Mouse (Mus musculus) C2C12 (cell line): ENCODE measurements around the gene Lair1.

ENCODE experiments used
- CEBPB ChIP-seq: IDR thresholded peaks from one replicate; pipeline ENCODE4 v1.6.1; 2011; ENCODE audit warnings: low read depth, mild to moderate bottlenecking, control low read depth, moderate library complexity
- CTCF ChIP-seq: IDR thresholded peaks from one replicate; pipeline ENCODE4 v1.5.1; 2011; ENCODE audit not compliant: control insufficient read depth, insufficient read depth, insufficient read length
- FOSL1 ChIP-seq: IDR thresholded peaks from one replicate; pipeline ENCODE4 v1.8.0; 2011; ENCODE audit warnings: mild to moderate bottlenecking, low read length; ENCODE audit not compliant: poor library complexity, insufficient read depth, severe bottlenecking
- MAX ChIP-seq: IDR thresholded peaks from one replicate; pipeline ENCODE4 v1.6.1; 2011; ENCODE audit warnings: mild to moderate bottlenecking, control low read depth
- MYOG ChIP-seq: IDR thresholded peaks from one replicate; pipeline ENCODE4 v1.6.1; 2011; ENCODE audit not compliant: control insufficient read depth, insufficient read length; ENCODE audit errors: extremely low read depth
- USF1 ChIP-seq: IDR thresholded peaks from one replicate; pipeline ENCODE4 v1.6.1; 2011; ENCODE audit warnings: low read depth, mild to moderate bottlenecking, control low read depth, moderate library complexity

GRCm38 (mm10) chr7:4073144-4073543 is 10.1 kb upstream of the Lair1 start:
- no peak for TF ChIP-seq CTCF
- TF ChIP-seq USF1: no peak
- no peak for TF ChIP-seq CEBPB
- TF ChIP-seq MAX: no peak
- no peak for TF ChIP-seq MYOG
- TF ChIP-seq FOSL1: no peak
